Mouse (Mus musculus) T-helper 1 cell (primary cell): ENCODE results near the gene Emid1.

Experiments used
- in situ Hi-C: fragments of 300-600 bp; cut with MboI, MseI; formaldehyde crosslinking; loops from one replicate; pipeline ENCODE4 v1.15.1; 2025; ENCODE audit warnings: high pct_unique_total_duplicates

Emid1 gene

DNA sequence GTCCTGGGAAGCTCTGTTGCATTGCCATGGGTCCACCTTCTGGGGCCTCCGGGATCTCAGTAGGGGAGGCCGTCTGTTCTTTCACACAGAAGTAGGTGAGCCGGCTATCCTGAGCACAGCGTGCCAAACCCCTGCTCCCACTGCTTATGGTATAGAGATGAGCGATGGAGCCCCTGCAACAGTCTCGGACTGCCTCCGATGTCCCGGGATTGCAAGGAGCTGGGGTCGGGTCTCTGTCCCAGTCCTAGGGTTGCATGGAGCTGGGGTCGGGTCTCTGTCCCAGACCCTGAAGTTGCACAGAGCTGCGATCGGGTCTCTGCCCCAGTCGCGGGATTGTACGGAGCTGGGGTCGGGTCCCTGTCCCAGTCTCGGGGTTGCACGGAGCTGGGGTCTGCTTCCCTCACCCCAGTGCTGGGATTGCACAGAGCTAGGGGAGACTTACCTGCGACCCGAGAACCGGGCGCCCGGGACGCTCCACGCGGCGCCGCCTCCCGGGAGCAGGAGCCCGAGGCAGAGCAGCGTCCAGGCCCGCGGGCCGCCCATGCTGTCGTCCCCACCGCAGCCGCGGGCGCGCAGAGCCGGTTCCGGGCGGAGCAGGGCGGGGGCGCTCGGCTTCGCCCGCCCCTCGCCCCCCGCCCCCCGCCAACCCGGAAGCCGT lies at the start of gene Emid1:
Gene Emid1 (minus strand): TSS at position 578 of the 658 bp plus-strand sequence.
- in situ Hi-C loops: no loop called here

DNA sequence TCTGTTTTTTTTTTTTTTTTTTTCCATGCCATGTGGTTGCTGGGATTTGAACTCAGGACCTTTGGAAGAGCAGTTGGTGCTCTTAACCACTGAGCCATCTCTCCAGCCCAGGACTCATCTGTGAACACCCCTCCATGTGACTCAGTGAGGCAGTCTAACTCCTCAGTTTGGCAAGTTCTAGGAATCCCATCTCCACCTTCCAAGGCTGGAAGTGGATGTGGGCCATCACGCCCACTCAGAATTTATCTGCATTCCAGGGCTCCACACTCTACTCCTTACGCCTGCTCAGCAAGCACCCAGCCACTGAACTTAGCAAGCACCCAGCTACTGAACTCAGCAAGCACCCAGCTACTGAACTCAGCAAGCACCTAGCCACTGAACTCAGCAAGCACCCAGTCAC lies 47.8 kb upstream of the Emid1 start:
- in situ Hi-C loops: no loop called here

DNA sequence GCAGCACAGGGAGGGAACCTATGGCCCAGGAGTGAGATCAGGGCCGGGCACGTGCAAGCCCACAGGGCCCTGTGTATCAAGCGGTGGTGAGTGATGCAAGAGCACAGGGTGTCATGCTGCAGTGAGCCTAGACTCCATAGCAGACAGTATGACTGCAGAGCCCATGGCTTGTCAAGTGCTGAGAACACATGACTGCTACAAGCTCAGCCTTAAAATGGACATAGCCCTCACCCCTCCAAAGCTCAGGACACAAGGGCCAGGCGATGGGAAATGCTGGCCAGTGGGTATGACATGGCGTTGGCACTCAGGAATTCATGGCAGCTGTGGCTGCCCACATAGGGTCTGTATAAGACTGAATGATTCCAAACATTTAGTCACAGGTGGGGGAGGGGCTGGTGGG lies 45.0 kb upstream of the Emid1 start:
- in situ Hi-C loops: no loop called here

DNA sequence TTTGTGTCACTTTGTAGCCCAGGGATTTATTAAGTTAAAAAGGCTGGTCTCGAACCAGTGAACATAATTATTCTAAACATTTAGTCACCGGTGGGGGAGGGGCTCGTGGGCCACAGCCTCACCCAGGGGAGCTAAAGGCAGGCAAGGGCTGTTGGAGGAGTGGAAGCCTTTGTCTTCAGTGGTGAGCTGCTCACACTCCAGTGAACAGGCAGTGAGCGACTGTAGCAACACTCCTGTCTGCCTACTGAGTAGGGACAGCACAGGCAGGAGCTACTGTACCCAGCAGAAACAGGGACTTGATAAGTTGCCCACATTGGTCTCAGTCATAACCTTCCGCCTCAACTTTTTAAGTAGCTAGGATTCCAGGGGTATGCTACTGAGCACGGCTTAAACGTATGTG lies 44.5 kb upstream of the Emid1 start:
- in situ Hi-C loops: no loop called here

DNA sequence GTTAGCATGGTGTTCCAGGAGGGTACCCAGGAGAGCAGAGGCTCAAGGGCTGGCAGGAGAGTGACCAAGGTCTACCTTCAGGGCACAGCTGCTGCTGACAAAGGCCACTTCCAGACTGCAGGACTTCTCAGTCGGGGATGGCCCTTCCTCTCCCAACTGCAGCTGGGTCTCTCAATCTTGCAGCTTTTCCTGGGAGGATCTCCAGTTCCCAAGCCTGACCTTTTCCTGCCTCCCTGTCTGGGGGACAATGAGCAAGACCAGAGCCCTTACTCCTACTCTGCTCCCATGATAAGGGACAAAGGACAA lies 41.5 kb upstream of the Emid1 start:
- in situ Hi-C loops: no loop called here

DNA sequence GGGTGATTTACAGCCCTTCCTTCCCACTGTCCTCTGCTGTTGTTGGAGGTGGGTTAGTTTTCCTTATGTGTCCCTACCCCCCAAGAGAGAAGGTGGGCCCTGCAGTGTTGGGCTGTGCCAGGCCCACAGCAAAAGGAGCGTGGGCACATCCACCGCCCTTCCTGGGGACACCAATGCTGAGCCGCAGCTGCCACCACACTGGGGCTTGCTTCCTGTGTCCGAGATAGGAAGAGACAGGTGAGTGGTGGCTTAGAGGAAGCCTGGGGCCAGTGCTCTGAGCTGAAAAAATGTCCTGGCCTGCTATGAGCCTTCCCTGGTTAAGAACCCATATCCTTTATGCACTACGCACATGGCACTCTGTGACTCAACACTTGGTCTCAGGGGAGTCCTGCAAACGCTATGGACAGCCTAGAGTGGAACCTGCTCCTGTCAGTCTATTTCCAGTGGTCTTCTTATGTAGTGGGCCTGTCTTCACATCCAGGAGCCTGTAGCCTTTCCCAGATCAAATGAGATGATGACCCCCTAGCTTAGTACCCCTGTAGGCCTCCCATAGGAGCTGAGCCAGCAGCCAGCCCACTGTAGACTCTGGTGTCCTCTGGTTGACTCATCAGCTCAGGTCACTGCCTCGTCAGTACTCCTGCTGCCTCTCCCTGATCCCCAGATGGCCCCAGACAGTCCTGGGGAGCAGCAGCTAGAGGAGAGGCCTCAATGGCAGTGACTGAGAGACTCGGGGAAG lies 41.0 kb upstream of the Emid1 start:
- in situ Hi-C loops: no loop called here

DNA sequence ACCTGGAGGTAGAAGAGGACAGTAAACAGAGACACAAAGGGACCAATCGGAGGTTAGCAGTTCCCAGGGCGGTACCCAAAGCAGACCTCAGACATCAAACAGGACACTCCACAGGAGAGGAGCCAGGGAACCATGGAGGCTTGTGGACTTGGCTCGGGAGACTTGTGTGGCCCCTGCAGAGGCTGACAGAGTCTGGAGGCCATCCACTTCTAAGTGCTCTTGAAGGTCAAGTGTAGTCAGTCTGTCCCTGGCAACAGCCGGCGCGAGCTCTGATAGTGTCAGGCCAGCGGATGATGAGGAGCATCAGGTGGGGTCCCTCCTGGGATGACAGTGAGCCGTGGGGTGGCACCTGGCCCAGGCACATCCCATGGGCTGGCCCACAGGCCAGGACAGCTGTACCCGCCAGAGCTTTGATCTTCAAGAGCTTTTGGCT lies 40.0 kb upstream of the Emid1 start:
- in situ Hi-C loops: no loop called here

DNA sequence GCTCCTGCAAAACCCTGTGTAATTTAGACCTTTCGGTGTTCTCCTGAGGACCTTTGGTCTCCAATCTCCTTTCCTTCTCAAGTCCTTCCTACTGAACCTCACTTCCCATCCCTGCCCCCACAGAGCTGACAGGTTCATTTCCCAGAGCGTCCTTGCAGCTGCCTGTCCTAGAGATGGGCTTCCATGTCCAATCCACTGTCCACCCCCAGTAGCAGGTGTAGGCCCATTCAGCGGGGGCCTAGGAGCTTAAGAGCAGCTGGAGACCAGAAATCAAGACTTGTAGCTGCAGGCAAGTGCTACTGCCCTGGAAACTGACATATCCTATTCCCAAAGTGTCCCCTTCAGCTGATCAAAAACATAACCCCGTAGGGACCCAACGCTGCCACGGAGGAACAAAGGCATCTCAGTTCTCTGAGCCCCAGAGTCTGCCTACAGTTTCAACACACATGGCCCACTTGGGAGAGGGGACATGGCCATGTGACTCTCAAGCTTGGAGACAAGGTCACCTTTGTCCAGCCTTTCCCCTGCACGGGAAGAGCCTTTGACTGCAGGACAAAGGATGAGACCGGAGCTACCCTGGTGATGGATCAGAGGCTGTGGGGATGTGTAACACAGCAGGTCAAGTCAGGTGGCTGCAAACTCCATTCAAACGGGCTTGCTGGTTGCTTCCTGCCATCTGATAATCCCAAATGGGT lies 37.3 kb upstream of the Emid1 start:
- in situ Hi-C loops: loop anchor here (10.0 kb wide), 1 partner anchor 285 kb away; no protein-coding TSS in a partner anchor

DNA sequence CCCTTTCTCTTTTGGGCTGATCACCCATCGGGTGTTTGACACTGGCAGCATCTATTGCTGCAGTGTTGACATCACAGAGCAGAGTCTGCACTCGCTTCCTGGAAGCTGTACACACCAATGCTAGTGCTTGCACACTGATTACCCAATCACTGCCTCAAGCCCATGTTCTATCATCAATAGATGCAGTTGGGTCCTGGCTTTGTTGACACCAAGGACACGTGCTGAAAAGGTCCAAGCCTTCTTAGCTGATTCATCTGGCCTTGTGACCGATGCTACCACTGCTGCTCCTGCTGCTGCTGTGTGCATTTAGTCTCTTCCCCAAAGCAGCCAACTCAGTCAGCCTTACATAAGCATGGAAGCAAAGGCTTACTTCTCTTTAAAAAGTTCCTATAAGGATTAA lies 36.1 kb upstream of the Emid1 start:
- in situ Hi-C loops: loop anchor here (10.0 kb wide), 1 partner anchor 287 kb away; no protein-coding TSS in a partner anchor

DNA sequence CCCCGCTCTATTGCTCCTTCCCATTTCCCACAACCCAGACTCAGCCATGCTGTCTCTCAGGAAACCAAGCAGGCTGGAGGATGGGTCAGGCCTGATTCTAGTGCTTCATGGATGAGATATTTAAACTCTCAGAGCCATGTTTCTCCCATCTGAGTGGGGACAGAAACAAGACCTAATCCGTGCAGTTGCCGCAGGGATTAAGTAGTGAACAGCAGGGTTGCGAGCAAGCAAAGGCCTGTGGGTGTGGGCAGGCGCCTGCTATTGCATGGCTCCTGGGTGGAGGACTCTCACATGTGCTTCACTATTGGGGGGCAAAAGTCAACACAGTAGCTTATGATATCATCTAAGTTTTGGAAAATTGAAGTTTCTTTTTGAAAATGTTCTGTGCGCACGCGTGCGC lies 32.8 kb upstream of the Emid1 start:
- in situ Hi-C loops: loop anchor here (5.0 to 10.0 kb wide), 3 partner anchors 68 to 290 kb away; no protein-coding TSS in a partner anchor

DNA sequence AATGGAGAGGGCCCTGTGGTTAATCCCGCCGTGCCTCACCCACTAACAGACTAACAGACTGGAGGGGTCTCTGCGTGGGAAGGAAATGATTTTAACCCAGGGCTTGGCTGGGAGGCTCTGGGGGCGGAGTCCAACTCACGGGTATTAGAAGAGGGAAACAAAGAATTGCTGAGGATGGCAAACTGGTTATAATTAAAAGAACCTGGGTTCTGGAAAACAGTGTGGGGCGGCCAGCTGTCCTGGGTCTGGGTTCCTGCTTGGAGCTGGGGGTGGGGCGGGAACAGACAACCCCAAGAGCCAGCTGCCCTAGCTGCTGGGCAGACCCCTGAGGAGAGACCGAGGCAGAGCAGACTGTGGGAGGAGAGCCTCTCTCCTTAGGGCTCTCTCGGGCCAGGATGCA lies 32.2 kb upstream of the Emid1 start:
- in situ Hi-C loops: loop anchor here (5.0 to 10.0 kb wide), 3 partner anchors 67 to 291 kb away; no protein-coding TSS in a partner anchor

DNA sequence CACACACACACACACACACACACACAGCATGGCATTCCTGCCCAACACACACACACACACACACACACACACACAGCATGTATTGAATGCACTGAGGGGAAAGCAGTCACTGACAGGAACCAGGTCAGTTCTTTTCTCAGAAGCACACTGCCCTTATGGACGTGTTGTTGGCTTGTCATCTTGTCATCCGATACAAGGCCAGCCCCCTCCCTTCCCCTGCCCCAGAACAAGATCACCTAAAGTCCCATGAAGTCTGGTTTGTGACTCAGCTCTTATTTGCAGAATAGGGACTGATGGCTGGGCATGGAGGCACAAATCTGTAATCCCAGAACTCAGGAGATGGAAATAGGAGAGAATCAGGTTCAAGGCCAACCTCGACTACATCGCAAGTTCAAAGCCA lies 30.8 kb upstream of the Emid1 start:
- in situ Hi-C loops: loop anchor here (5.0 to 10.0 kb wide), 3 partner anchors 66 to 292 kb away; no protein-coding TSS in a partner anchor

DNA sequence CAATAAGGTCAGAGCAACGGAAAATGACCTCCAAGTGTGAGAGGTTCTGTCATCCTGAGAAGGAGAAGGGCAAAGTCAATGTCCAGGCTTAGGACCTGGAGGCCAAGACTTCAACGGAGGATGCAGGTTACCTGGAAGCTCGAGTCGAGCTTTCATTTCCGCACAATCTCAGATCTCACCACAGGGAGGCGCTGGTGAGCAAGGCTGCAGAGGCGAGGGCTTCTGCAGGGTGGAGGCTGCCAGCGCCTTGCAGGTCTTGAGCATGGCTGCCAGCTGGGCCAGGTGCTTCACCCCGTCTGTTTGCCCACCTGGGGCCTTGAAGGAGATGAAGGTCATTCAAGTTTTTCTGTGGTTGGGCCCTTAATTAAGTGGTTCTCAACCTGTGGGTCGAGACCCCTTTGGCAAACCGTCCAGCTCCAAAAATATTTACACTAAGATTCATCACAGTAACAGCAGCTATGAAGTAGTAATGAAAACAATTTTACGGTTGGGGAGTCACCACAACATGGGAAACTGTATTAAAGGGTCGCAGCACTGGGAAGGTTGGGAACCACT lies 29.9 kb upstream of the Emid1 start:
- in situ Hi-C loops: loop anchor here (5.0 to 10.0 kb wide), 3 partner anchors 65 to 293 kb away; no protein-coding TSS in a partner anchor

DNA sequence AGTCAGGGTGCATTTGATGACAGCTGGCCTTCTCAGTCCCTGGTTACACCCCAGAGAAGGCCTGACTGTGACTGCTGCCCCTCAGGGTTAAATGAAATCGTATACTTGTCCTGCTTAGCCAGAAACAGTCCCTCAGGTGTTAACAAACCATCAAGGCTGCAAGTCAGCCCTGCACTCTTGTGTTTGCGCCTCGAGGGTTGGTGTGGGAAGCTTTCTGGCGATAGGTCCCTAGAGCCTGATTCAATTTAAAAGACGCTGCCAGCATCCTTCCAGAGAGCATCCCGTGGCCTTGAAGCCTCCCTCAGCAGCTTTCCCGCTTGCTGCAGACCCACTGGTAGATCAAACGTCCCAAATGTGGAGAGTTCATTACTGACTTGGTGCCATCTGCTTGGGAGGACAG lies 27.3 kb upstream of the Emid1 start:
- in situ Hi-C loops: no loop called here

DNA sequence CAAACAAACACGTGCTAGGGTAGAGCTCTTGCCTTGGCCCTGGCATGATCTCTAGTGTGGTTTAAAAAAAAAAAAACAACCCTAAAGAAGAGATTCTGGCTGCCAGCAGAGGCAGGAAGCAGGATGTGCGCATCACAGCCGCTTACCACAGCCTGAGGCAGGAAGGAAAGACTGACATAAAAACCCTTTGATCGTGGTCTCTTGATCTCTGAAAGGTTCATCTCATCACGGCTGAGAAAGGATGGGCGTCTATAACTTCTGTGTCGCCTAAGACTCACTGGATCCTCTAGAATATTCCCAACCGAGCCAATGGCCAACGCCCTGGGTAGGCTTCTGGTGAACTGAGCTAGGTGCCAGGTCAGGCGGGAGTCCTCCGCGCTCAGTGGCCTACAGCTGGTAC lies 25.1 kb upstream of the Emid1 start:
- in situ Hi-C loops: no loop called here

DNA sequence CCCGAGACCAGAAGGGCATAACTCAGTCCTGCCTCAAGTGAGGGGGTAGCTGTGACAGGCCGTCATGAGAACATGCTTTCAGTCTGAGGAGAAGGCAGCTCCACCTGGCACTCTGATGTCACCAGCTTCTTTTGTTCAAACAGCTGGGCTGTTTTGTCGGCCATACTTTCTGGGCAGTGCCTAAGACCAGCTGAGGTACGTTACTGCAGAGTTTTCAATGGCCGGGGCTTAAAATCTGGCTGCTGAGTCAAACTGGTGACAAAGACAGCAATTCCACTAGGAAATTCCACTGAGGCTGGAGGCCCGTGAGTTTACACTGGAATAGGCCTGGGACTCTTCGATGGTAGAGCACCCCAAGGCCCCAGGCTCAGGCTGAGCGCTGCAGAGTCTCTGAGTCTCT lies 24.6 kb upstream of the Emid1 start:
- in situ Hi-C loops: no loop called here

DNA sequence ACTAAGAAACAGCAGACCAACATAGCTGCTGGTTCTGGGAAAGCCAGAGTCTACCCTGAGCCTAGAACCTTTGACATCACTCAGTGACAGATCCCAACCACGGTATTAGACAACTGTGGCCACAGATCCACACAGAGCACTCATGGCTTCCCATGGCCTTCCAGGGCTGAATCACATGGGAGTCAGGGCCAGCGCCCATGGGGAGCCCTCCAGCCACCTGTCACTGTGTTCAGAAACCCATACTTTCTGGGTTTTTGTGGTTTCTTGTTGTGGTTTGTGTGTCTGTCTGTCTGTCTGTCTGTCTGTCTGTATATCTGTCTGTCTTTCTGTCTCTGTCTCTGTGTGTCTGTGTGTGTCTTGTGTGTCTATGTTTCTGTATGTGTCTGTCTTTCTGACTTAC lies 23.8 kb upstream of the Emid1 start:
- in situ Hi-C loops: no loop called here

DNA sequence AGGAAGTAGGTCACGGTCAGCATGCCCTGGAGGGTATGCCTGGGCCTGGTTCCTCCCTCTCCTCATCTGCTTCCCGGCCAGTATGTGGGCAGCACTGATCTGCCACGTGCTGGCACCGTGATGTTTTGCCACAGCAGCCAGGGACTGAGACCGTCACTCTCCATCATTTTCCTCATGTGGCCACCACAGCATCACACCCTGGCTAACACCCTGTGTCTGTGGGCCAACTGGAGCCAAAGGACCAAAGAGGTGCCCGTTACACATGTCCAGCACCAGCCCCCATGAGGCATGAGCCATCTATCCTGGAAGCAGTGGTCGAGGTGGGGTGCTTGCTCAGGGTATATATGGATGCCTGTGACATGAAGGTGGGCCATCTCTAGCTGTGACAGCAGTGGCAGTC lies 23.1 kb upstream of the Emid1 start:
- in situ Hi-C loops: no loop called here

DNA sequence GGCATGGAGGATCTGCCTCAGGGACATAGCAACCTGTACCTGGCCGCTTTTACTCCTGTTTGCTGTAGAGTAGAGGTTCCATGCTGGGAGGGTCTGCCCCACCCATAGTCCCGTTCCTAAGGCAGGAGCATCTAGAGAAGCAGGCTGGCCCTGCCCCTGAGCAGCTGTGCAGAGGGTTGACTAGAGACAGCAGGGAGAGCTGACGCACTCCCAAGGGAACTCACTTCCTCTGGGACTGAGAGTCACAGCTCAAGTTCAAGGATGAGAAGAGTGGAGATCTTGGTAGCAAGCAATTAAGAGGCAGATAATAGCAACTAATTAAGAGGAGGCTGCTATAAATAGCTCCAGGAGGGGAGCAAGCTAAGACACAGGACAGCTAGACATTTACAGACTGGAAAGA lies 20.8 kb upstream of the Emid1 start:
- in situ Hi-C loops: no loop called here

DNA sequence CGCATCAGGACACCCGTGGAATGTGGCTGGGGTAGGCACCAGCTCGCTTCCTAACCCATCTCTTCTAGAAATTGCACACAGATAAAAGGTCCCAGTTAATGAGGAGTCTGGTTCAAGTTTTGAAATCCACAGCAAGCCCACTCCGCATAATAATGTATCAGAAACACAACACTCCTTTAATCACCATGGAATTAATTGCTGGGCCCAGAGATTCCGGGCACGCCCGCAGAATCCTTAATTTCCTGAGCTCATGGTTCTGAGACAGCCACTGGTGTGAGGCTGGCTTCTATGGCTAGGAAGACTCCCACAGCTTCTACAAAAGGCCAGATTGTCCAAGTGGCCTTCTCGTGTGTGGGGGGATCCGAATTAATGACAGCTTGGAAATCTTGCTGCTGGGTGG lies 15.3 kb upstream of the Emid1 start:
- in situ Hi-C loops: no loop called here

DNA sequence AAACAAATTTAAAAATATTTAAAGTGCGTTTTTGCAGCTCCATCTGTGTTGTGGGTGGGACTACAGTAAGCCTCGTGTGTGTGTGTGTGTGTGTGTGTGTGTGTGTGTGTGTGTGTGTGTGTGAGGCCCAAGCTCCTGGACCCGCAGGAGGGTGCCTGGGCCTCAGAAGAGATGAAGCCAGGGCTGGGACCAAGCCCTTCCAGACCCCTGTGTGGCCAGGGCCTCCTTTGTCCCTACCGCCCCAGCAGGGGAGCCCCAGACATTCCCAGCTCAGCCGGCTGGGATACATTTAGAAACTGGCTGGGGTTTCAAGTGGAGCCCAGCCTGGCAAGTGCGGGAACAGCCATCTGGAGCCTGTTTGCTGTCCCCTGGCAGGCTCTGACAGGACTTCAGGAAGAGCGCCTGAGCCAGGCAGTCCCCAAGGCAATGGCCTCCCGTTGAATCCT lies 13.4 kb upstream of the Emid1 start:
- in situ Hi-C loops: no loop called here

DNA sequence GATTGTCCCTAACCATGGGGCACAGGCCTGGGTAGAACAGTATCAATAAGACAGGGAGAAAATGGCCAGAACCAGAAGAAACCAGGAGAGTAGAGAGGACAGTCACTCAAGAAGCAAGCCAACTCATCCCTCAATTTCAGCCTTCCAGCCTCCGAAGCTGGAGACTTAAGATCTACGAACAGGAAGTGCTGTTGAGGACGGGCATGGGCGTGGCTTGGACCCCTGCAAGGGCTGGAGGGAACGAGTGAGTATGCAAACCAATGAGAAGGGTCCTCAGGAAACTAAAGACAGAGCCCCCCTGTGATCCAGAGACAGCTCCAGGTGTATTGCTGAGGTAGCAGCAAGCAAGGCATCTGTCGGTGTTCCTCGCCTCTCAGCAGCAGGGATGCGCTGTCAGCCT lies 12.3 kb upstream of the Emid1 start:
- in situ Hi-C loops: no loop called here
